Mouse (Mus musculus): ENCODE results near the gene Csta1.

The Csta1 gene

GRCm38 (mm10) chr16:36071450-36072379, 59.3 kb downstream of the Csta1 start, which contains the start of the genes Fam162a and Ccdc58:
Gene Fam162a, minus strand, starts transcription at chr16:36071594.
Gene Ccdc58, plus strand, starts transcription at chr16:36071685.
- DNase-seq (ENCODE audit: inconsistent ontology term): peak; percentile 96

GRCm38 (mm10) chr16:36071071-36071449, 60.0 kb downstream of the Csta1 start:
- DNase-seq (ENCODE audit: inconsistent ontology term): no peak

Measured in Muller cell, postnatal 12 days (primary cell).